Mouse (Mus musculus): Measurements from ENCODE around the gene Abcc6. TPM values are rescaled to one million over a fixed set of nuclear protein-coding genes. Genes with fewer than 3 reads are reported as not detected.

Gene Abcc6
- polyA plus RNA-seq, 1 experiment from 2014 or later: 0.78 TPM

DNA sequence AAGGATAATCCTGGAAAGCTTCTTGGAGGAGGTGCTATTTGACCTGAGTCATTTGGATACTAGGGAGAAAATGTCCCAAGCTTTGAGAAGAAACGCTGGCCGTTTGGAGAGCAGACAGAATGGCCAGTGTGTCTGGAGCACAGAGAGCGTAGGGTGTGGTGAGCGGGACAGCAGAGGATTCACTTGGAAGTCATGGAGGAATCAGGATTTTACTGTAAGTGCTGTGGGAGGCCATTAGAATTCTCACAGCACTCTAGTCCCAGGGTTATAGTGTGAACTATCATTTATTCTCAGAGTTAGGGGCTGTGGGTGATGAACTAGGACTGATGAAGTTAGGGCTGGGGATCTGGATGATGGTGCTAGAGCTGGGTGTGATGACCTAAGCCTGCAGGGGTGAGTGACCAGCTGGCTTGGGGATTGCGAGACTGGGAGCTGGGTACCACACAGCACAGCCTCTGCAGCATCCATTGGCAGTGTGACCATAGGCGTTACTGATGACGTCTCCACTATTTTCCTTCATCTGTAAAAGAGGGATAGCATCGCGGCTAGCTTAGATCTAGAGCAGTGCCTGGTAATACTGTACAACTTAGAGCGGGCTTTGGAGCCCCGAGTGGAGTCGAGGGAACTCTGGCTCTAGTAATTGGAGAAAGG is 108.0 kb downstream of the Abcc6 start:
- H3K9me3 ChIP-seq (ENCODE audit: control insufficient read depth, low read depth, low read length): no peaks in the 10 kb centered on the region
- peaks cover 10% of the 10 kb centered on the region; the same call in 1 of the 2 replicates for H3K36me3 ChIP-seq (ENCODE audit: control insufficient read depth, insufficient read depth, low read length)
- H3K4me3 ChIP-seq (ENCODE audit: low read depth, low read length): no peak overlapping the region
- H3K4me1 ChIP-seq (ENCODE audit: control insufficient read depth, insufficient read depth, low read length): peaks cover 49% of the 10 kb centered on the region
- peak overlapping the region; percentile 96 for H3K27ac ChIP-seq (ENCODE audit: low read length)
- peak overlapping the region; percentile 50 for H3K4me2 ChIP-seq (replicated peaks; ENCODE audit: low read depth, low read length)
- 79% methylated on average over 12 of the region's 12 CpGs for WGBS
- H3K9ac ChIP-seq (replicated peaks; ENCODE audit: low read depth, low read length): no peak overlapping the region
- no peaks in the 10 kb centered on the region for H3K27me3 ChIP-seq (ENCODE audit: control insufficient read depth, insufficient read depth, low read length)
- no peak for ATAC-seq (ENCODE audit: insufficient number of reproducible peaks, insufficient read depth, low FRiP score, low read depth)

DNA sequence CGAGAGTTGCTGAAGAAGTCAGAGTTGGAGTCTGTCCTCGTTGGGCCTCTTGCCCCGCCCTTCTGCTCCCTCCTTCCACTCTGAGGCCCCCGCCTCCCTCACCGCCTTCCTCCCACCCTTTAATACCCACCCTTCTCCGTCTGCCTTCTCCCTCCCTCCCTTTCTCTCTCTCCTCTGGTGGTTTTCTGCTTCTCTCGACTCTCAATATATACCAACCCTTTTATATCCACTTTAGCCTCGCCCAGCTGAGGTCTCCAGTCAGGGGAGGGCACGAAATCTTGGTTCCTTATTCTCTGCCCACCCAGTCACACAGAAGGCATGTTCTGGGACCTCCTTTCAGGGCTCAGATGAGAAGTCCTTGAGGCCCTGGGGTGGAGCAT is 108.9 kb downstream of the Abcc6 start, which contains the start of gene Emp3:
Emp3 (minus strand) TSS at position 163 of the 380 bp plus-strand sequence.
- no peaks in the 10 kb centered on the region for H3K27me3 ChIP-seq (ENCODE audit: control insufficient read depth, insufficient read depth, low read length)
- H3K36me3 ChIP-seq (ENCODE audit: control insufficient read depth, insufficient read depth, low read length): peaks cover 10% of the 10 kb centered on the region; the same call in 1 of the 2 replicates
- H3K4me2 ChIP-seq (replicated peaks; ENCODE audit: low read depth, low read length): peak within 1 kb of the TSS; percentile 76
- H3K9ac ChIP-seq (replicated peaks; ENCODE audit: low read depth, low read length): peak within 1 kb of the TSS; percentile 63
- H3K4me1 ChIP-seq (ENCODE audit: control insufficient read depth, insufficient read depth, low read length): peaks cover 55% of the 10 kb centered on the region
- H3K9me3 ChIP-seq (ENCODE audit: control insufficient read depth, low read depth, low read length): no peaks in the 10 kb centered on the region
- peak within 1 kb of the TSS; percentile 96 for H3K27ac ChIP-seq (ENCODE audit: low read length)
- ATAC-seq (ENCODE audit: insufficient number of reproducible peaks, insufficient read depth, low FRiP score, low read depth): no peak
- WGBS: 12% methylated on average over 9 of the region's 9 CpGs
- H3K4me3 ChIP-seq (ENCODE audit: low read depth, low read length): peak within 1 kb of the TSS; percentile 53

DNA sequence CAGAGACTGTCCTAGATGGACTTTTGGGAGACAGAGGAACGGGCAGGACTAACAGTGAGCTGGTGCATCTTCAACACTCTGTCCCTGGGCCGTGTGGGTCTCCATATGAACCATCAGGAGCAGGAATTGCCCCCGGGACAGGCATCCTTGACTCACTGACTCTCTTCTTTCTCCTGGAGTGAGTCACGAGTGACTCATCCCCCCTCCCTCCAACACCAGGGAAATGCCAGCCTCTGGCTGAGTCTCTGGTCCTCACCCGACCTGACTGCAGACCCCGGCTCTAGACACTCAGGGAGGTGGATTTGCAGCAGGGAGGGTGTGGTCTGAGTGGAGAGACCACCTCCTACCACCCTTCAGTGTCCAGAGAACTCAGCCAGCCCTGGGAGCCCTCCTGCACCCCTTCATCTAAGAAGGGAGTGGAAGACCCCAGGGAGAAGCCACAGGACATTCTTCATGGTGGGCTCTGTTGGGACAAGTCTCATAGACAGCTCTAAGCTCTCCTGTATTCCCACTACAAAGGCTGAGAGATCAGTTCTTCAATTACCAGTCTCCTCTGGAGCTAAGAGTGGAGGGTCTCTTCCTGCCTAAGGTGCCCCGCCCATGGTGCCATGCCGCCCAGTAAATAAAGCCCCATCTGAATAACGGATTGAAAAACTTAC is 109.4 kb downstream of the Abcc6 start:
- peak overlapping the region; percentile 96 for H3K27ac ChIP-seq (ENCODE audit: low read length)
- no peaks in the 10 kb centered on the region for H3K9me3 ChIP-seq (ENCODE audit: control insufficient read depth, low read depth, low read length)
- H3K36me3 ChIP-seq (ENCODE audit: control insufficient read depth, insufficient read depth, low read length): peaks cover 10% of the 10 kb centered on the region; the same call in 1 of the 2 replicates
- peaks cover 60% of the 10 kb centered on the region for H3K4me1 ChIP-seq (ENCODE audit: control insufficient read depth, insufficient read depth, low read length)
- ATAC-seq (ENCODE audit: insufficient number of reproducible peaks, insufficient read depth, low FRiP score, low read depth): no peak
- H3K4me3 ChIP-seq (ENCODE audit: low read depth, low read length): peak overlapping the region; percentile 53
- peak overlapping the region; percentile 63 for H3K9ac ChIP-seq (replicated peaks; ENCODE audit: low read depth, low read length)
- WGBS: 12% methylated on average over 9 of the region's 9 CpGs
- H3K27me3 ChIP-seq (ENCODE audit: control insufficient read depth, insufficient read depth, low read length): no peaks in the 10 kb centered on the region
- H3K4me2 ChIP-seq (replicated peaks; ENCODE audit: low read depth, low read length): peak overlapping the region; percentile 76

DNA sequence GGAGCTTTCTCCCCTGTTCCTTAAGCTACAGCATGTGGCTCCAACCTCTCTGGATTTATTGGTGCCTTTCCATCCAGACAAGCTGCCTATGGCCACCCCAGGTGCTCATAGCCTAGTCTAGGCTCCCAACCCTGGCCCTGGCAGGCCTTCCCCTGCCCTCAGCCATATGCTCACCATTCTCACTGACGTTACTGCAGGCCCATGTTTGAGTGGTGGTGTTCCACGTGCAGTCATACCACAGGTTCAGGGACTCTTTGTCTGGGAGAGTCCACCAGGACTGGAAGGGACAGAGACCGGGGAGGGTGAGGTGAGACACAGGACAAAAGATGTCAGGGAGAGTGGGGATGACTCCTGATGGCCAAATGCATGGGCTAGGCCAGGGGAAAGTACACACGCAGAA is 110.3 kb downstream of the Abcc6 start:
- Histone ChIP-seq H3K27ac (ENCODE audit: low read length) (peak overlapping the region; percentile 96), H3K9ac (replicated peaks; ENCODE audit: low read depth, low read length) (no peak overlapping the region), H3K4me2 (replicated peaks; ENCODE audit: low read depth, low read length) (peak overlapping the region; percentile 76), H3K4me1 (ENCODE audit: control insufficient read depth, insufficient read depth, low read length) (peaks cover 65% of the 10 kb centered on the region), H3K9me3 (ENCODE audit: control insufficient read depth, low read depth, low read length) (no peaks in the 10 kb centered on the region), H3K36me3 (ENCODE audit: control insufficient read depth, insufficient read depth, low read length) (peaks cover 10% of the 10 kb centered on the region; the same call in 1 of the 2 replicates), H3K27me3 (ENCODE audit: control insufficient read depth, insufficient read depth, low read length) (no peaks in the 10 kb centered on the region), H3K4me3 (ENCODE audit: low read depth, low read length) (peak overlapping the region; percentile 53)
- WGBS: 64% methylated on average over 4 of the region's 4 CpGs
- ATAC-seq (ENCODE audit: insufficient number of reproducible peaks, insufficient read depth, low FRiP score, low read depth): no peak

GRCm38 (mm10) chr7:45919083-45919671 is 110.9 kb downstream of the Abcc6 start:
- no peaks in the 10 kb centered on the region for H3K27me3 ChIP-seq (ENCODE audit: control insufficient read depth, insufficient read depth, low read length)
- H3K4me3 ChIP-seq (ENCODE audit: low read depth, low read length): peak overlapping the region; percentile 53; the same call in 1 of the 2 replicates
- peak overlapping the region; percentile 76 for H3K4me2 ChIP-seq (replicated peaks; ENCODE audit: low read depth, low read length)
- H3K36me3 ChIP-seq (ENCODE audit: control insufficient read depth, insufficient read depth, low read length): peaks cover 10% of the 10 kb centered on the region; the same call in 1 of the 2 replicates
- ATAC-seq (ENCODE audit: insufficient number of reproducible peaks, insufficient read depth, low FRiP score, low read depth): no peak
- 67% methylated on average over 14 of the region's 14 CpGs for WGBS
- peak overlapping the region; percentile 96; the same call in 1 of the 2 replicates for H3K27ac ChIP-seq (ENCODE audit: low read length)
- no peak overlapping the region for H3K9ac ChIP-seq (replicated peaks; ENCODE audit: low read depth, low read length)
- H3K4me1 ChIP-seq (ENCODE audit: control insufficient read depth, insufficient read depth, low read length): peaks cover 63% of the 10 kb centered on the region
- H3K9me3 ChIP-seq (ENCODE audit: control insufficient read depth, low read depth, low read length): no peaks in the 10 kb centered on the region

DNA sequence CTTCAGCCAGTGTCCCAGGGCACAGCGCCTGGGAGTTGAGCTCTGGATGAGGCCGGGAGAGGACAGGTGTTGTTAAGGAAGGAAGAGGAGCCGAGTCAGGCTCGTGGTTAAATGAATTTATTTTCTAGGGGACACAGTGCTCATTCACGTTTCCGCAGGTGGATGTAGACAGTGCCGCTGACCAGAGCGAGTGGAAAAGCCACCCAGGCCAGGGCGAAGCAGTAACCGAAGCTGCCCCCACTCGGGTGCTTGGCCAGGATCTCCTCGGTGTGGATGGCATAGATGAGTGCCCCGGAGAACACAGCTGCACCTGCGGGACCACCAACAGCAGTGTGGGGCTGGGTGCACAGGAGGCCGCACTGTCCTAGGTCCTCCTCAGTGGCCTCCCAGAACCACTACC is 112.2 kb downstream of the Abcc6 start:
- H3K27me3 ChIP-seq (ENCODE audit: control insufficient read depth, insufficient read depth, low read length): no peaks in the 10 kb centered on the region
- 77% methylated on average over 15 of the region's 15 CpGs for whole genome bisulfite sequencing
- H3K4me1 ChIP-seq (ENCODE audit: control insufficient read depth, insufficient read depth, low read length): peaks cover 57% of the 10 kb centered on the region
- H3K27ac ChIP-seq (ENCODE audit: low read length): peak overlapping the region; percentile 91; the same call in 1 of the 2 replicates
- peaks cover 10% of the 10 kb centered on the region; the same call in 1 of the 2 replicates for H3K36me3 ChIP-seq (ENCODE audit: control insufficient read depth, insufficient read depth, low read length)
- H3K4me2 ChIP-seq (replicated peaks; ENCODE audit: low read depth, low read length): 0 out of 2 replicates have a peak overlapping the region, but pooled peaks have one; percentile 46
- H3K9me3 ChIP-seq (ENCODE audit: control insufficient read depth, low read depth, low read length): no peaks in the 10 kb centered on the region
- H3K4me3 ChIP-seq (ENCODE audit: low read depth, low read length): no peak overlapping the region
- no peak overlapping the region; the same call in 1 of the 2 replicates for H3K9ac ChIP-seq (replicated peaks; ENCODE audit: low read depth, low read length)
- ATAC-seq (ENCODE audit: insufficient number of reproducible peaks, insufficient read depth, low FRiP score, low read depth): no peak

Other genes starting within 250 kb of the Abcc6 start
- gene Lmtk3, start 246.6 kb downstream of the Abcc6 start, polyA plus RNA-seq (2014; fragmentation: Nextera tagmentation; extraction: Ambion mirVana): 2.5 and 3.3 TPM in 2 replicates
- gene Sult2b1, start 245.6 kb downstream of the Abcc6 start, polyA plus RNA-seq (2014; fragmentation: Nextera tagmentation; extraction: Ambion mirVana): 2.8 and 3.6 TPM in 2 replicates
- 89.3 and 92.6 TPM in 2 replicates for gene Cyth2, start 215.7 kb downstream of the Abcc6 start, polyA plus RNA-seq (2014; fragmentation: Nextera tagmentation; extraction: Ambion mirVana)
- 1.3 and 1.4 TPM in 2 replicates for gene Kcnj14, start 205.5 kb downstream of the Abcc6 start, polyA plus RNA-seq (2014; fragmentation: Nextera tagmentation; extraction: Ambion mirVana)
- 62.7 and 69.6 TPM in 2 replicates for gene Grwd1, start 199.4 kb downstream of the Abcc6 start, polyA plus RNA-seq (2014; fragmentation: Nextera tagmentation; extraction: Ambion mirVana)
- gene Kdelr1, start 157.5 kb downstream of the Abcc6 start, polyA plus RNA-seq (2014; fragmentation: Nextera tagmentation; extraction: Ambion mirVana): 150 and 157 TPM in 2 replicates
- 0.29 and 0.48 TPM in 2 replicates for gene Grin2d, start 151.9 kb downstream of the Abcc6 start, polyA plus RNA-seq (2014; fragmentation: Nextera tagmentation; extraction: Ambion mirVana)
- gene Syngr4, start 133.6 kb downstream of the Abcc6 start, polyA plus RNA-seq (2014; fragmentation: Nextera tagmentation; extraction: Ambion mirVana): 0.45 and 0.65 TPM in 2 replicates
- gene Tmem143, start 133.4 kb downstream of the Abcc6 start, polyA plus RNA-seq (2014; fragmentation: Nextera tagmentation; extraction: Ambion mirVana): 4.7 and 5.4 TPM in 2 replicates
- 263 and 295 TPM in 2 replicates for gene Emp3, start 108.9 kb downstream of the Abcc6 start, polyA plus RNA-seq (2014; fragmentation: Nextera tagmentation; extraction: Ambion mirVana)
- 3.4 and 3.5 TPM in 2 replicates for gene Ccdc114, start 106.2 kb downstream of the Abcc6 start, polyA plus RNA-seq (2014; fragmentation: Nextera tagmentation; extraction: Ambion mirVana)
- gene Nomo1, start 3.4 kb upstream of the Abcc6 start, polyA plus RNA-seq (2014; fragmentation: Nextera tagmentation; extraction: Ambion mirVana): 21.1 and 22.3 TPM in 2 replicates
- gene Kcnj11, start 70.5 kb upstream of the Abcc6 start, polyA plus RNA-seq (2014; fragmentation: Nextera tagmentation; extraction: Ambion mirVana): 0.56 and 0.74 TPM in 2 replicates
- gene Abcc8, start 149.7 kb upstream of the Abcc6 start, polyA plus RNA-seq (2014; fragmentation: Nextera tagmentation; extraction: Ambion mirVana): 7.0 and 10.8 TPM in 2 replicates
- 2.5 TPM in 2 replicates for gene Ush1c, start 208.2 kb upstream of the Abcc6 start, polyA plus RNA-seq (2014; fragmentation: Nextera tagmentation; extraction: Ambion mirVana)
- gene Otog, start 210.7 kb upstream of the Abcc6 start, polyA plus RNA-seq (2014; fragmentation: Nextera tagmentation; extraction: Ambion mirVana): 0.08 TPM in 1 of 2 replicates, not detected in the other

Data from stomach, embryonic 14.5 days (tissue).